Mouse (Mus musculus) small intestine, adult 2 months (tissue): ENCODE measurements around the gene Tspan11.

Source experiments
- CTCF ChIP-seq: fragments of 200-500 bp; IDR thresholded peaks from 2 replicates; pipeline ENCODE4 v1.5.1; 2012; ENCODE audit warnings: low read depth, mild to moderate bottlenecking, control low read depth, inconsistent platforms, low read length, moderate library complexity, mixed read lengths; ENCODE audit not compliant: insufficient replicate concordance, insufficient read length; ENCODE audit errors: extremely low read depth
- POLR2A ChIP-seq: fragments of 200-500 bp; IDR thresholded peaks from 2 replicates; pipeline ENCODE4 v1.6.1; 2012; ENCODE audit warnings: low read depth, mild to moderate bottlenecking, control low read depth, inconsistent platforms, low read length, moderate library complexity

- TF ChIP-seq CTCF = no peak
- no peak for TF ChIP-seq POLR2A
Measured at GRCm38 (mm10) chr6:127953071-127953470, 65.7 kb downstream of the Tspan11 start.
